Mouse (Mus musculus) heart, adult 2 months (tissue): ENCODE results near the gene Gm37240.

ENCODE experiments used
- CTCF ChIP-seq: fragments of 200-600 bp; IDR thresholded peaks from 2 replicates; pipeline ENCODE4 v1.8.1; 2022; ENCODE audit warnings: antibody characterized with exemption, mild to moderate bottlenecking, moderate library complexity
- EP300 ChIP-seq: fragments of 200-500 bp; IDR thresholded peaks from 2 replicates; pipeline ENCODE4 v1.6.1; 2011; ENCODE audit warnings: low read depth, low read length, control low read depth; ENCODE audit not compliant: insufficient read depth

- TF ChIP-seq EP300: no peak
- TF ChIP-seq CTCF: no peak
These were observed 742.9 kb downstream of the Gm37240 start for GRCm38 (mm10) chr3:85144425-85144824.
